Mouse (Mus musculus): ENCODE data around the gene Ssxb3. TPM values are rescaled to one million over a fixed set of nuclear protein-coding genes. Genes with fewer than 3 reads are reported as not detected.
"Not testable (repeated sequence)": the region's sequence is repeated elsewhere in the genome, so short reads cannot be mapped to it uniquely, and the experiment has no call there.

Gene Ssxb3
- polyA plus RNA-seq (2015; fragmentation: Nextera tagmentation; extraction: Ambion mirVana): not detected in 2 replicates

DNA sequence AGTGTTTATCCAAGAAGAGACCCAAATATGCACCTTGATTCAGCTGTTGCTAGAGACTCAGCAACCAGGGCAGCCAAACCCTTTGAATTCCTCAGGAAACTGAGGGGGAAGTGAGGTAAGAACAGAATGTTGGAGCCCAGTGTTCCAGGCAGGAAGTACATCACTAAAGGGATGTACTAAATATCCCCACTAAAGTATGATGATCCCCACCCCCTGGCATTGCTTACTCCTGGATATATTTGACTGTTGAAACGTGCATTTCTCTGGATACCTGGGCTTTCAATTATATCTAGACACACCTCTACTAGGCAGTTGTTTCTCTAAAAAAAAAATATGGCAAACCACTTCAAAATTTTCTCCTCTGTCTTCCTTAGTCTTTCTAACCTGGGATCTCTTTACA, at the start of gene Ssxb3:
Ssxb3 (minus strand) TSS at position 101 of the 400 bp plus-strand sequence.
- not testable (repeated sequence) for H3K4me2 ChIP-seq (replicated peaks); H3K27ac ChIP-seq; H3K9me3 ChIP-seq; H3K27me3 ChIP-seq (replicated peaks); H3K9ac ChIP-seq; H3K4me1 ChIP-seq (replicated peaks); H3K36me3 ChIP-seq; H3K4me3 ChIP-seq (replicated peaks); ATAC-seq
- WGBS: 23% methylated on average over 1 of the region's 1 CpGs

DNA sequence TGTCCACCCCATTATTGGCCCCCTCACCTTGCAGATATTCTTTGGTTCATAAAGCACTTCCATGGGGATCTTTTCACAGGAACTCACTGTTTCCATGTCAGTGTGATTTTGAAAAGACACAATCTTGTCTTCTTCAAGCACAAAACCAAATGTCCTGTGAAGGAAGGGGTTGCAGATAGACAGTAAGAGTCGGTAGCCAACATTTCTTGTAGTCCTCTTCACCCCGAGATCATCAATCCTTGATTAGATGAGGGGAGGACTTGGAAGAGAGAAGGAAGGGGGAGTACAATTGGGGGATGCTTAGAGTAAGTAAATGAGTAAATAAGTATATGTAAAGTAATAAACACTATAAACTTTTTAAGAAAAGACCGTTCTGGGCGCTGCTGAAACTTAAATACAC, 43.5 kb downstream of the Ssxb3 start, which contains the start of gene Ssxb6:
Ssxb6 (minus strand) TSS at position 101 of the 400 bp plus-strand sequence.
- not testable (repeated sequence) for H3K4me1 ChIP-seq (replicated peaks); H3K4me3 ChIP-seq (replicated peaks); H3K36me3 ChIP-seq; H3K9me3 ChIP-seq; H3K4me2 ChIP-seq (replicated peaks); H3K27me3 ChIP-seq (replicated peaks); H3K27ac ChIP-seq; H3K9ac ChIP-seq; ATAC-seq
- 71% methylated on average over 4 of the region's 4 CpGs for WGBS

Other genes starting within 250 kb of the Ssxb3 start
- gene Ssxb9, start 224.8 kb downstream of the Ssxb3 start, polyA plus RNA-seq (2015; fragmentation: Nextera tagmentation; extraction: Ambion mirVana): not detected in 2 replicates
- not detected in 2 replicates for gene Ssxb1, start 178.5 kb downstream of the Ssxb3 start, polyA plus RNA-seq (2015; fragmentation: Nextera tagmentation; extraction: Ambion mirVana)
- gene Ssxb2, start 130.1 kb downstream of the Ssxb3 start, polyA plus RNA-seq (2015; fragmentation: Nextera tagmentation; extraction: Ambion mirVana): not detected in 2 replicates
- not detected in 2 replicates for gene Gm14459, start 66.9 kb downstream of the Ssxb3 start, polyA plus RNA-seq (2015; fragmentation: Nextera tagmentation; extraction: Ambion mirVana)
- not detected in 2 replicates for gene Ssxb6, start 43.6 kb downstream of the Ssxb3 start, polyA plus RNA-seq (2015; fragmentation: Nextera tagmentation; extraction: Ambion mirVana)
- gene Ssxb8, start 99.0 kb upstream of the Ssxb3 start, polyA plus RNA-seq (2015; fragmentation: Nextera tagmentation; extraction: Ambion mirVana): not detected in 2 replicates
- not detected in 2 replicates for gene Ssx9, start 156.6 kb upstream of the Ssxb3 start, polyA plus RNA-seq (2015; fragmentation: Nextera tagmentation; extraction: Ambion mirVana)
- not detected in 2 replicates for gene Ssxb5, start 211.9 kb upstream of the Ssxb3 start, polyA plus RNA-seq (2015; fragmentation: Nextera tagmentation; extraction: Ambion mirVana)

All from intestine, embryonic 15.5 days (tissue).